Mouse (Mus musculus) megakaryocyte-erythroid progenitor cell, adult 5 weeks (primary cell): ENCODE measurements around the gene Klrg2. TPM values are rescaled to one million over a fixed set of nuclear protein-coding genes. Genes with fewer than 3 reads are reported as not detected.

Experiments used
- polyA plus RNA-seq: library from polyadenylated mRNA; stranded (reverse); fragments of >175 nt; gene quantifications from 2 replicates; pipeline ENCODE4 v1.2.3, GENCODE M21; 2012

The Klrg2 gene
- polyA plus RNA-seq = 0.63 and 0.65 TPM in 2 replicates

GRCm38 (mm10) chr6:38636852-38637618 lies at the start of gene Klrg2:
Klrg2 (minus strand) TSS chr6:38637242.

GRCm38 (mm10) chr6:38662714-38663615 lies 25.9 kb upstream of the Klrg2 start, which contains the start of gene Clec2l:
Clec2l (plus strand) TSS chr6:38663069.

Other genes starting within 250 kb of the Klrg2 start
- 3.0 and 4.4 TPM in 2 replicates for gene Ubn2, start 203.3 kb downstream of the Klrg2 start, polyA plus RNA-seq
- 202 and 217 TPM in 2 replicates for gene Fmc1, start 103.7 kb downstream of the Klrg2 start, polyA plus RNA-seq
- 75.7 and 91.4 TPM in 2 replicates for gene Luc7l2, start 85.9 kb downstream of the Klrg2 start, polyA plus RNA-seq
- gene Clec2l, start 25.8 kb upstream of the Klrg2 start, polyA plus RNA-seq = 0.17 and 0.37 TPM in 2 replicates
- 7.4 and 11.6 TPM in 2 replicates for gene Tbxas1, start 238.2 kb upstream of the Klrg2 start, polyA plus RNA-seq
- gene Hipk2, start 238.9 kb upstream of the Klrg2 start, polyA plus RNA-seq = 29.4 and 35.3 TPM in 2 replicates